Mouse (Mus musculus): ENCODE data around the gene Zmym3.

Zmym3 gene

GRCm38 (mm10) chrX:101420700-101421095 lies at the start of gene Zmym3:
Gene Zmym3, minus strand, starts transcription at chrX:101420849.
- DNase-seq: peak; percentile 18

GRCm38 (mm10) chrX:101451591-101451990 lies 30.9 kb upstream of the Zmym3 start:
- DNase-seq: no peak

- no peak for DNase-seq
Measured at GRCm38 (mm10) chrX:101451147-101451546, 30.5 kb upstream of the Zmym3 start.

GRCm38 (mm10) chrX:101448886-101449475 lies 28.3 kb upstream of the Zmym3 start, which contains the start of gene Itgb1bp2:
Gene Itgb1bp2, plus strand, starts transcription at chrX:101449088.
- DNase-seq: no peak

GRCm38 (mm10) chrX:101429976-101430375 lies 9.3 kb upstream of the Zmym3 start:
- no peak for DNase-seq

GRCm38 (mm10) chrX:101429142-101429949 lies 8.7 kb upstream of the Zmym3 start, which contains the start of gene Nono:
Gene Nono, plus strand, starts transcription at chrX:101429318.
- peak; percentile 91 for DNase-seq

- DNase-seq: peak; percentile 31
Measured at GRCm38 (mm10) chrX:101428785-101429141, 8.1 kb upstream of the Zmym3 start.

- no peak for DNase-seq
Measured at GRCm38 (mm10) chrX:101427774-101428173, 7.1 kb upstream of the Zmym3 start.

- no peak for DNase-seq
Measured at GRCm38 (mm10) chrX:101423462-101423861, 2.8 kb upstream of the Zmym3 start.

GRCm38 (mm10) chrX:101419725-101420699 lies 637 bp downstream of the Zmym3 start:
- peak; percentile 90 for DNase-seq

- DNase-seq: peak; percentile 72
Measured at GRCm38 (mm10) chrX:101418946-101419724, 1.5 kb downstream of the Zmym3 start.

- DNase-seq: no peak
Measured at GRCm38 (mm10) chrX:101396459-101396858, 24.2 kb downstream of the Zmym3 start.

- DNase-seq: no peak
Measured at GRCm38 (mm10) chrX:101394341-101394740, 26.3 kb downstream of the Zmym3 start.

- DNase-seq: no peak
Measured at GRCm38 (mm10) chrX:101388866-101389537, 31.6 kb downstream of the Zmym3 start.

- DNase-seq: no peak
Measured at GRCm38 (mm10) chrX:101386222-101386621, 34.4 kb downstream of the Zmym3 start.

GRCm38 (mm10) chrX:101384439-101385137 lies 36.1 kb downstream of the Zmym3 start:
- peak; percentile 31 for DNase-seq

- DNase-seq: no peak
Measured at GRCm38 (mm10) chrX:101383455-101383854, 37.2 kb downstream of the Zmym3 start.

GRCm38 (mm10) chrX:101379744-101380143 lies 40.9 kb downstream of the Zmym3 start:
- DNase-seq: no peak

- DNase-seq: no peak
Measured at GRCm38 (mm10) chrX:101377076-101377475, 43.6 kb downstream of the Zmym3 start.

GRCm38 (mm10) chrX:101376190-101376968 lies 44.3 kb downstream of the Zmym3 start, which contains the start of gene Gjb1:
Gene Gjb1, plus strand, starts transcription at chrX:101376378.
- DNase-seq: no peak

Data from cerebellum, adult 11-12 months (tissue).